Mouse (Mus musculus) CH12.LX (cell line): Measurements from ENCODE around the gene Srpr.

Experiments used
- CHD2 ChIP-seq: IDR thresholded peaks from 2 replicates; pipeline ENCODE4 v1.6.1; 2011; ENCODE audit warnings: low read length, improper control_type of control experiment
- CTCF ChIP-seq, 2 experiments: IDR thresholded peaks in 1 of 2; conservative IDR thresholded peaks in 1 of 2; 2 replicates each; pipeline ENCODE4 v1.5.1; 2011 to 2012; ENCODE audit warnings: low read depth in 2 of 2, low read length in 2 of 2, improper control_type of control experiment in 1 of 2, inconsistent platforms in 1 of 2, mild to moderate bottlenecking in 1 of 2, moderate library complexity in 1 of 2
- E2F4 ChIP-seq: IDR thresholded peaks from 2 replicates; pipeline ENCODE4 v1.6.1; 2011; ENCODE audit warnings: low read depth, low read length, improper control_type of control experiment; ENCODE audit not compliant: insufficient replicate concordance
- MAFK ChIP-seq: IDR thresholded peaks from 2 replicates; pipeline ENCODE4 v1.6.1; 2011; ENCODE audit warnings: low read length, improper control_type of control experiment; ENCODE audit not compliant: insufficient replicate concordance
- MEF2A ChIP-seq: IDR thresholded peaks from 2 replicates; pipeline ENCODE4 v1.6.1; 2014; ENCODE audit warnings: low read depth, mild to moderate bottlenecking, inconsistent platforms, low read length, improper control_type of control experiment, borderline replicate concordance
- POLR2A ChIP-seq: IDR thresholded peaks from 2 replicates; pipeline ENCODE4 v1.6.1; 2011; ENCODE audit warnings: low read depth, mild to moderate bottlenecking, improper control_type of control experiment, low read length
- RCOR1 ChIP-seq: conservative IDR thresholded peaks from 2 replicates; pipeline ENCODE4 v1.6.1; 2012; ENCODE audit warnings: low read depth, mild to moderate bottlenecking, inconsistent platforms, low read length, improper control_type of control experiment
- SIN3A ChIP-seq: IDR thresholded peaks from 2 replicates; pipeline ENCODE4 v1.6.1; 2012; ENCODE audit warnings: low read length, improper control_type of control experiment, inconsistent platforms
- USF1 ChIP-seq: IDR thresholded peaks from 2 replicates; pipeline ENCODE4 v1.6.1; 2014; ENCODE audit warnings: low read depth, mild to moderate bottlenecking, inconsistent platforms, low read length, improper control_type of control experiment
- USF2 ChIP-seq: conservative IDR thresholded peaks from 2 replicates; pipeline ENCODE4 v1.6.1; 2011; ENCODE audit warnings: low read depth, low read length, improper control_type of control experiment
- ZC3H11A ChIP-seq: IDR thresholded peaks from 2 replicates; pipeline ENCODE4 v1.6.1; 2012; ENCODE audit warnings: low read depth, mild to moderate bottlenecking, inconsistent platforms, low read length, improper control_type of control experiment

- TF ChIP-seq CTCF (conservative IDR thresholded peaks at IDR 0.05 in 1 of 2, IDR thresholded peaks at IDR 0.05 in 1 of 2; ENCODE audit: low read depth in 2 of 2, low read length in 2 of 2), result no peak
- TF ChIP-seq MAFK, result no peak
- no peak for TF ChIP-seq SIN3A
- TF ChIP-seq USF2, result no peak
- TF ChIP-seq POLR2A, result no peak
- TF ChIP-seq MEF2A, result no peak
- no peak for TF ChIP-seq E2F4
- no peak for TF ChIP-seq ZC3H11A
- no peak for TF ChIP-seq USF1
- no peak for TF ChIP-seq RCOR1
- TF ChIP-seq CHD2, result no peak
These were observed 39.1 kb downstream of the Srpr start for GRCm38 (mm10) chr9:35238915-35239571.
